Mouse (Mus musculus) liver, embryonic 14.5 days (tissue): ENCODE measurements around the gene Ddx6.

Experiments
- CTCF ChIP-seq: IDR thresholded peaks from 2 replicates; pipeline ENCODE4 v1.5.1; 2016; ENCODE audit warnings: antibody characterized with exemption, low read depth, control low read depth
- EP300 ChIP-seq: IDR thresholded peaks from 2 replicates; pipeline ENCODE4 v1.6.1; 2016; ENCODE audit warnings: antibody characterized with exemption, low read depth

- TF ChIP-seq CTCF, result no peak
- no peak for TF ChIP-seq EP300
These were observed 59.0 kb downstream of the Ddx6 start for GRCm38 (mm10) chr9:44663706-44664105.
